Comparison of ENCODE assay signal across 25 mouse cellular contexts in the genomic region with DNA sequence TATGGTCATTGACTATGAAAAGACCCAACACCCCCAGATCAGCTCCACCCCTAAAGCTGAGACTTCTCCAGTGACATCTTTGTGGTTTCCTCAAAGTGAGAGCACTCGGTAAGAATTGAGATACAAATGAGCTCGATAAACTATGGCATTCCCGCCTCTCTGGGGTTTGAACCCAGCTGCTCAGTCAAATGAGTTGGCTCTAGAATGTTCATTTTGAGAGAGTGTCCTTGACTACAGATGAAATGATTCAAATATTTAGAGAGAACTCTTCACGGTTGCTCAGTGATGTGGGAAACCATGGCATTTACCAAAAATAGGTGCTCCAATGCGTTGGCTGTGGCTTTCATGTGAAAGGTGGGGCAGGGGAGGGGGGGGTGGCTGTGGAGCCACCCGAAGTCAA.
"Had no signal": no experiment of that assay in that cellular context is flagged by ENCODE, and none has a peak within 500 bp of the region (broad histone marks: within the 10 kb centered on the region; RNA-seq: fewer than 3 reads in every experiment).

No protein-coding gene starts in this region.

- H3K9ac ChIP-seq: kidney, embryonic 15.5 days; limb, embryonic 12.5 days; limb, embryonic 15.5 days; liver, embryonic 14.5 days; liver, postnatal 0 days; lung, embryonic 14.5 days had no signal

- ATAC-seq: intestine, postnatal 0 days; liver, postnatal 0 days had no signal

- H3K36me3 ChIP-seq: kidney, embryonic 15.5 days; limb, embryonic 12.5 days; limb, embryonic 15.5 days; midbrain, embryonic 10.5 days had no signal

- H3K4me1 ChIP-seq: kidney, embryonic 15.5 days; limb, embryonic 12.5 days; limb, embryonic 15.5 days; megakaryocyte, embryonic 14.5 days had no signal

- H3K27me3 ChIP-seq: kidney, embryonic 15.5 days; limb, embryonic 12.5 days; limb, embryonic 15.5 days had no signal

- DNase-seq: kidney, adult 2 months; kidney, postnatal 10 days; kidney, postnatal 4 days; left cerebral cortex, postnatal 4 days; liver, postnatal 0 days; lung, embryonic 14.5 days; lung, postnatal 10 days; lung, postnatal 36 days; midbrain, embryonic 14.5 days; right cerebral cortex, adult 18-20 months; right cerebral cortex, postnatal 14 days; right cerebral cortex, postnatal 4 days; thymus, adult 2 months; thymus, postnatal 14 days; thymus, postnatal 4 days had no signal

- H3K4me2 ChIP-seq: kidney, embryonic 15.5 days; limb, embryonic 12.5 days; limb, embryonic 15.5 days; liver, embryonic 11.5 days; lung, embryonic 14.5 days had no signal

- H3K4me3 ChIP-seq: kidney, embryonic 15.5 days; limb, embryonic 12.5 days; limb, embryonic 15.5 days; megakaryocyte, embryonic 14.5 days; midbrain, embryonic 10.5 days; myocyte had no signal

- H3K27ac ChIP-seq: kidney, embryonic 15.5 days; limb, embryonic 12.5 days; limb, embryonic 15.5 days; liver, embryonic 14.5 days; midbrain, embryonic 10.5 days; stomach, postnatal 0 days had no signal

- H3K9me3 ChIP-seq: kidney, embryonic 15.5 days; limb, embryonic 12.5 days; limb, embryonic 15.5 days; midbrain, embryonic 10.5 days had no signal
